Mouse (Mus musculus) stomach, adult 2 months (tissue): ENCODE results near the gene Ocm. TPM values are rescaled to one million over a fixed set of nuclear protein-coding genes. Genes with fewer than 3 reads are reported as not detected.

Experiments used
- polyA plus RNA-seq: library from polyadenylated mRNA; depleted of rRNA; stranded (reverse); fragments of >200 nt; gene quantifications from 2 replicates; pipeline ENCODE4 v1.2.3, GENCODE M21; 2012; rRNA removed

Gene Ocm
- polyA plus RNA-seq = not detected in 2 replicates

DNA sequence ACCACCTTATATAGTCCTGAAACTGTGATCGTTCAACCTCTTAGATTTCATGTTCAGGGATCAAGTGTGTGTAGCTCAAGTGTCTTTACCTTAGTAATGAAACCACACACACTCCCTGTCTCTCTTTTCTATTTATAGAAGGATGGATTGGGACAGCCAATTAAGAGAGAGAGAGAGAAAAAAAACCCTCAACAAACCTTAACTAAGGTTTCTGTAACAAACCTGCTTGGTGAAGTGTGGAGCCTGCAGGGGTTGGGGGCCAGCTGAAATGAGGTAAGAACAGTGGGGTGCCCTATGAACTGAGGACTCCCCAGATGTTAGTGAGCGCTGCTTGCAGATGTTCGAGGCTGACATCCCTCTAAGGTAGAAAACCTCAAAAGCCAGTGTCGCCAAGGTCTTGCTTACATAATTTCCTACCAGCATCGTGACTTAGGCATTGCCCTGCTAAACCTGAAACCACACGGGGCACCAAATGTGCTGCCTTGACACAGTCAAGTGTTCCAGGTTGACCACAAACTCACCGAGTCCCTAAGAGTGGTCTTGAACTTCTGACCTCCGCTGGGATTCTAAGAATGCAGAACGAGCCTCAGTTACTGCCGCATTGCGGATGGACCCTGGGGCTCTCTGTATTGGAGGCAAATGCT lies at the start of gene Ocm:
Gene Ocm, minus strand, starts transcription at position 51 of the 644 bp plus-strand sequence.

DNA sequence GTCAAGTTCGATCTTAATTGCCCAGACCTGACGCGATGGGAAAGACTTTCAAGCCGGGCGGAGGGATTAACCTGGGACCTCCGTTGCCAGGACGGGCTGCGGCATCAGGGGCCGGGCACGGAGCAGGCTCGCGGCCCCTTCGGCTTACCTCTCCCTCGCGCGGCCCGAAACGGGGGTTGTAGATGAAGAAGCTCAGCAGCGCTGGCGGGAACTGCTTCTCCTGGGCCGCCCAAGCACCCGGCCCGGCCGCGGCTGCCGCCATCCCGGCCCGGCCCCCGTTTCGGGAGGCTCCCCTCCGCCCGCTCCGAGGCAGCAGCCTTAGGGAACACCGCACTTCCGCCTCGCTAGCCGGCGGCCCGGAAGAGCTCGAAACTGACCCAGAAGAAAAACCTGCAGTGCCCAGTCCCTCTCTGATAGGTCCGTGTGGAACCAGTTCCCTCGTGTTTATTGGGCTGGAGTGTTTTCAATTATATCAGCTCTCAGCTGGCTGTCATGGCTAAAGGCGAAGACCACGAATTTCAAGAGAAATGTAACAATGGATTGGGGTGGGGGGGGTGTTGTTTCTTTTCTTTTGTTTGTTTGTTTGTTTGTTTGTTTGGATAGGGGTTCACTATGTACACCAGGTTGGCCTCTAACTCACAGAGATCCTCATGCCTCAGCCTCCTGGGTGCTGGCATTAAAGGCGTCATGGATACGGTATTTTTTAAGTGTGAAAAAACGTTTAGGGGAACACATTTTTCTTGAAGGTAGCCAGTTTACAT lies 11.7 kb downstream of the Ocm start, which contains the start of gene Ccz1:
Gene Ccz1, minus strand, starts transcription at position 327 of the 761 bp plus-strand sequence.

Other genes with a start within 250 kb of the Ocm start
- 6.6 and 9.0 TPM in 2 replicates for gene Eif2ak1, start 208.9 kb downstream of the Ocm start, polyA plus RNA-seq
- 0.03 TPM in 2 replicates for gene Ankrd61, start 129.0 kb downstream of the Ocm start, polyA plus RNA-seq
- gene Aimp2, start 116.8 kb downstream of the Ocm start, polyA plus RNA-seq = 25.5 and 28.3 TPM in 2 replicates
- 0.28 and 0.49 TPM in 2 replicates for gene Pms2, start 116.7 kb downstream of the Ocm start, polyA plus RNA-seq
- gene Gm42421, start 98.5 kb downstream of the Ocm start, polyA plus RNA-seq = not detected in 2 replicates
- gene Rsph10b, start 93.6 kb downstream of the Ocm start, polyA plus RNA-seq = not detected in 2 replicates
- 0.85 and 2.5 TPM in 2 replicates for gene Ccz1, start 11.8 kb downstream of the Ocm start, polyA plus RNA-seq
- gene Lmtk2, start 73.8 kb upstream of the Ocm start, polyA plus RNA-seq = 6.8 TPM in 2 replicates
- gene Bhlha15, start 163.6 kb upstream of the Ocm start, polyA plus RNA-seq = 11.5 and 17.3 TPM in 2 replicates
- 27.7 and 31.2 TPM in 2 replicates for gene Tecpr1, start 196.9 kb upstream of the Ocm start, polyA plus RNA-seq
- 162 and 333 TPM in 2 replicates for gene Bri3, start 217.8 kb upstream of the Ocm start, polyA plus RNA-seq